Mouse (Mus musculus) heart, embryonic 16.5 days (tissue): Measurements from ENCODE around the gene AF366264. TPM values are rescaled to one million over a fixed set of nuclear protein-coding genes. Genes with fewer than 3 reads are reported as not detected.
"Not testable (repeated sequence)": the region's sequence is repeated elsewhere in the genome, so short reads cannot be mapped to it uniquely, and the experiment has no call there.

Experiments used
- ATAC-seq: fragments of 200-750 bp; cut with Nextera tagmentation; replicated peaks from 2 replicates; pipeline ENCODE4 v1.8.0; 2017; ENCODE audit warnings: moderate number of reproducible peaks; ENCODE audit not compliant: insufficient read depth, low FRiP score; ENCODE audit errors: extremely low read depth
- H3K27ac ChIP-seq: fragments of 300-500 bp; sonication (generic); 2 replicates; pipeline ENCODE4 v1.5.1; 2014; ENCODE audit warnings: mild to moderate bottlenecking, low read length, control low read depth, moderate library complexity
- H3K27me3 ChIP-seq: fragments of 300-500 bp; sonication (generic); 2 replicates; pipeline ENCODE4 v1.6.1; 2014; ENCODE audit warnings: low read length, mixed read lengths; ENCODE audit not compliant: control insufficient read depth, insufficient read depth
- H3K36me3 ChIP-seq: fragments of 300-500 bp; sonication (generic); 2 replicates; pipeline ENCODE4 v1.6.1; 2014; ENCODE audit not compliant: control insufficient read depth, insufficient read depth
- H3K4me1 ChIP-seq: fragments of 300-500 bp; sonication (generic); 2 replicates; pipeline ENCODE4 v1.6.1; 2014; ENCODE audit warnings: low read length, mixed read lengths; ENCODE audit not compliant: control insufficient read depth, insufficient read depth
- H3K4me2 ChIP-seq: fragments of 300-500 bp; sonication (generic); 2 replicates; pipeline ENCODE4 v1.6.1; 2014; ENCODE audit warnings: low read depth, mild to moderate bottlenecking, control low read depth, low read length
- H3K4me3 ChIP-seq: fragments of 300-500 bp; sonication (generic); 2 replicates; pipeline ENCODE4 v1.5.1; 2014; ENCODE audit warnings: mild to moderate bottlenecking, control low read depth, low read length
- H3K9ac ChIP-seq: fragments of 300-500 bp; sonication (generic); 2 replicates; pipeline ENCODE4 v1.6.1; 2014; ENCODE audit warnings: low read length, control low read depth
- H3K9me3 ChIP-seq: fragments of 300-500 bp; sonication (generic); replicated peaks from 2 replicates; pipeline ENCODE4 v1.6.1; 2016; ENCODE audit warnings: low read length; ENCODE audit not compliant: control insufficient read depth
- WGBS: fragments of 180-500 bp; shearing (Covaris S2); extraction: QIAGEN DNeasy Blood & Tissue Kit; methylation state at CpG from one replicate; pipeline ENCODE4 v1.1.7; 2014; 5-methylcytosine and 5-hydroxymethylcytosine counted together
- polyA plus RNA-seq: library from polyadenylated mRNA; unstranded; fragments of >200 nt; fragmentation: Nextera tagmentation; extraction: Ambion mirVana; gene quantifications from 2 replicates; pipeline ENCODE4 v1.2.1, GENCODE M21; 2015

AF366264 gene
- polyA plus RNA-seq = not detected in 2 replicates

GRCm38 (mm10) chr8:13838289-13838688 lies at the start of gene AF366264:
Gene AF366264 (minus strand): TSS chr8:13838389.
- H3K9me3 ChIP-seq, H3K36me3 ChIP-seq, ATAC-seq, H3K4me1 ChIP-seq, H3K27ac ChIP-seq, H3K9ac ChIP-seq, H3K27me3 ChIP-seq, H3K4me3 ChIP-seq, H3K4me2 ChIP-seq: not testable (repeated sequence)
- WGBS = 80% methylated on average over 5 of the region's 5 CpGs

GRCm38 (mm10) chr8:13843286-13843685 lies 5.1 kb upstream of the AF366264 start:
- H3K9ac ChIP-seq, H3K9me3 ChIP-seq, H3K27me3 ChIP-seq, H3K4me2 ChIP-seq, H3K4me1 ChIP-seq, H3K36me3 ChIP-seq, H3K4me3 ChIP-seq, H3K27ac ChIP-seq, ATAC-seq: not testable (repeated sequence)
- WGBS = 76% methylated on average over 1 of the region's 1 CpGs

- Histone ChIP-seq H3K4me1 (no peaks in the 10 kb centered on the region), H3K36me3 (no peaks in the 10 kb centered on the region), H3K27me3 (no peaks in the 10 kb centered on the region), H3K27ac (no peak overlapping the region), H3K4me2 (no peak overlapping the region), H3K4me3 (no peak overlapping the region), H3K9ac (no peak overlapping the region), H3K9me3 (no peaks in the 10 kb centered on the region)
- WGBS = 64% methylated on average over 7 of the region's 7 CpGs
- ATAC-seq = no peak
Measured at GRCm38 (mm10) chr8:13828598-13829172, 9.5 kb downstream of the AF366264 start.

- H3K4me2 ChIP-seq = no peak overlapping the region
- H3K27me3 ChIP-seq = no peaks in the 10 kb centered on the region
- H3K27ac ChIP-seq = no peak overlapping the region
- ATAC-seq = no peak
- H3K36me3 ChIP-seq = peaks cover 37% of the 10 kb centered on the region
- no peaks in the 10 kb centered on the region for H3K9me3 ChIP-seq
- H3K4me1 ChIP-seq = no peaks in the 10 kb centered on the region; the same call in 1 of the 2 replicates
- H3K9ac ChIP-seq = no peak overlapping the region
- H3K4me3 ChIP-seq = no peak overlapping the region
- WGBS = 78% methylated on average over 5 of the region's 5 CpGs
Measured at GRCm38 (mm10) chr8:13799566-13799965, 38.6 kb downstream of the AF366264 start.

- ATAC-seq = no peak
- H3K4me3 ChIP-seq = no peak overlapping the region
Measured at GRCm38 (mm10) chr8:13797676-13798075, 40.5 kb downstream of the AF366264 start.

GRCm38 (mm10) chr8:13793746-13794101 lies 44.5 kb downstream of the AF366264 start:
- whole genome bisulfite sequencing = 91% methylated on average over 11 of the region's 11 CpGs
- Histone ChIP-seq H3K4me3 (no peak overlapping the region), H3K4me2 (no peak overlapping the region), H3K9ac (no peak overlapping the region), H3K27ac (no peak overlapping the region), H3K27me3 (no peaks in the 10 kb centered on the region), H3K4me1 (no peaks in the 10 kb centered on the region), H3K9me3 (no peaks in the 10 kb centered on the region), H3K36me3 (peaks cover 50% of the 10 kb centered on the region)
- no peak for ATAC-seq

More at GRCm38 (mm10) chr8:13797676-13798075, 40.5 kb downstream of the AF366264 start:
- Histone ChIP-seq H3K4me2 (no peak overlapping the region), H3K36me3 (peaks cover 47% of the 10 kb centered on the region), H3K27ac (no peak overlapping the region), H3K27me3 (no peaks in the 10 kb centered on the region), H3K9me3 (no peaks in the 10 kb centered on the region), H3K4me1 (no peaks in the 10 kb centered on the region; the same call in 1 of the 2 replicates), H3K9ac (no peak overlapping the region)
- 90% methylated on average over 5 of the region's 5 CpGs for WGBS

GRCm38 (mm10) chr8:13793097-13793745 lies 45.0 kb downstream of the AF366264 start:
- H3K9ac ChIP-seq = no peak overlapping the region
- 89% methylated on average over 8 of the region's 8 CpGs for WGBS
- no peak for ATAC-seq
- H3K27me3 ChIP-seq = no peaks in the 10 kb centered on the region
- no peak overlapping the region for H3K4me2 ChIP-seq
- H3K4me3 ChIP-seq = no peak overlapping the region
- peaks cover 50% of the 10 kb centered on the region for H3K36me3 ChIP-seq
- no peak overlapping the region for H3K27ac ChIP-seq
- no peaks in the 10 kb centered on the region for H3K4me1 ChIP-seq
- H3K9me3 ChIP-seq = no peaks in the 10 kb centered on the region

- ATAC-seq = no peak
- peaks cover 25% of the 10 kb centered on the region for H3K36me3 ChIP-seq
- WGBS = 95% methylated on average over 8 of the region's 8 CpGs
- no peak overlapping the region for H3K4me3 ChIP-seq
- no peaks in the 10 kb centered on the region for H3K9me3 ChIP-seq
- H3K27ac ChIP-seq = no peak overlapping the region
- peaks cover 9% of the 10 kb centered on the region for H3K4me1 ChIP-seq
- no peak overlapping the region for H3K4me2 ChIP-seq
- no peak overlapping the region for H3K9ac ChIP-seq
- H3K27me3 ChIP-seq = no peaks in the 10 kb centered on the region
Measured at GRCm38 (mm10) chr8:13789606-13790005, 48.6 kb downstream of the AF366264 start.

- peak; percentile 94 for ATAC-seq
- H3K27me3 ChIP-seq = no peaks in the 10 kb centered on the region
- H3K4me3 ChIP-seq = peak overlapping the region; percentile 75
- H3K9me3 ChIP-seq = no peaks in the 10 kb centered on the region
- H3K9ac ChIP-seq = peak overlapping the region; percentile 97
- peaks cover 17% of the 10 kb centered on the region for H3K36me3 ChIP-seq
- peak overlapping the region; percentile 97 for H3K27ac ChIP-seq
- H3K4me1 ChIP-seq = peaks cover 11% of the 10 kb centered on the region
- H3K4me2 ChIP-seq = peak overlapping the region; percentile 71
- WGBS = under 1% methylated on average over 45 of the region's 47 CpGs
Measured at GRCm38 (mm10) chr8:13785764-13786299, 52.4 kb downstream of the AF366264 start.
